Mouse (Mus musculus) heart, embryonic 11.5 days (tissue): ENCODE measurements around the gene Tube1. TPM values are rescaled to one million over a fixed set of nuclear protein-coding genes. Genes with fewer than 3 reads are reported as not detected.

Experiments used
- ATAC-seq: fragments of 200-750 bp; cut with Nextera tagmentation; replicated peaks from 2 replicates; pipeline ENCODE4 v1.8.0; 2017; ENCODE audit warnings: moderate library complexity; ENCODE audit not compliant: insufficient number of reproducible peaks, low FRiP score, low TSS enrichment
- H3K27ac ChIP-seq: fragments of 300-500 bp; sonication (generic); 2 replicates; pipeline ENCODE4 v1.5.1; 2014; ENCODE audit warnings: mild to moderate bottlenecking, low read depth, low read length
- H3K27me3 ChIP-seq: fragments of 300-500 bp; sonication (generic); 2 replicates; pipeline ENCODE4 v1.6.1; 2014; ENCODE audit warnings: mild to moderate bottlenecking, low read length, mixed read lengths; ENCODE audit not compliant: control insufficient read depth, insufficient read depth
- H3K36me3 ChIP-seq: fragments of 300-500 bp; sonication (generic); 2 replicates; pipeline ENCODE4 v1.6.1; 2014; ENCODE audit warnings: mild to moderate bottlenecking, low read length, moderate library complexity, mixed read lengths; ENCODE audit not compliant: control insufficient read depth, insufficient read depth
- H3K4me1 ChIP-seq: fragments of 300-500 bp; sonication (generic); 2 replicates; pipeline ENCODE4 v1.6.1; 2014; ENCODE audit warnings: low read length; ENCODE audit not compliant: control insufficient read depth, insufficient read depth
- H3K4me2 ChIP-seq: fragments of 300-500 bp; sonication (generic); 2 replicates; pipeline ENCODE4 v1.6.1; 2014; ENCODE audit warnings: mild to moderate bottlenecking, moderate library complexity
- H3K4me3 ChIP-seq: fragments of 300-500 bp; sonication (generic); 2 replicates; pipeline ENCODE4 v1.5.1; 2014; ENCODE audit warnings: low read depth, low read length
- H3K9ac ChIP-seq: fragments of 300-500 bp; sonication (generic); 2 replicates; pipeline ENCODE4 v1.6.1; 2014; ENCODE audit warnings: mild to moderate bottlenecking, low read depth, low read length, moderate library complexity
- H3K9me3 ChIP-seq: fragments of 300-500 bp; sonication (generic); replicated peaks from 2 replicates; pipeline ENCODE4 v1.6.1; 2016; ENCODE audit warnings: low read length; ENCODE audit not compliant: control insufficient read depth
- WGBS: fragments of 180-500 bp; shearing (Covaris S2); extraction: QIAGEN DNeasy Blood & Tissue Kit; methylation state at CpG from one replicate; pipeline ENCODE4 v1.1.7; 2014; ENCODE audit not compliant: insufficient replicate concordance; 5-methylcytosine and 5-hydroxymethylcytosine counted together
- polyA plus RNA-seq: library from polyadenylated mRNA; unstranded; fragments of >200 nt; fragmentation: Nextera tagmentation; extraction: Ambion mirVana; gene quantifications from 2 replicates; pipeline ENCODE4 v1.2.1, GENCODE M21; 2014

Gene Tube1
- polyA plus RNA-seq, 1 experiment from 2014 or later, result 14.5 TPM

- Histone ChIP-seq H3K4me3 (no peak overlapping the region), H3K27ac (no peak overlapping the region), H3K9me3 (no peaks in the 10 kb centered on the region), H3K27me3 (no peaks in the 10 kb centered on the region), H3K36me3 (no peaks in the 10 kb centered on the region), H3K4me1 (no peaks in the 10 kb centered on the region), H3K9ac (no peak overlapping the region), H3K4me2 (no peak overlapping the region)
- no peak for ATAC-seq
- 29% methylated on average over 4 of the region's 4 CpGs for WGBS
Measured at GRCm38 (mm10) chr10:39121412-39121811, 12.4 kb upstream of the Tube1 start.

- Histone ChIP-seq H3K4me3 (no peak overlapping the region), H3K4me2 (no peak overlapping the region), H3K9ac (no peak overlapping the region), H3K9me3 (no peaks in the 10 kb centered on the region), H3K36me3 (peaks cover 14% of the 10 kb centered on the region), H3K27me3 (no peaks in the 10 kb centered on the region), H3K4me1 (peaks cover 6% of the 10 kb centered on the region; the same call in 1 of the 2 replicates), H3K27ac (no peak overlapping the region)
- ATAC-seq, result no peak
- WGBS, result 73% methylated on average over 3 of the region's 3 CpGs
Measured at GRCm38 (mm10) chr10:39137766-39138165, 4.0 kb downstream of the Tube1 start.

- Histone ChIP-seq H3K27ac (no peak overlapping the region), H3K27me3 (no peaks in the 10 kb centered on the region), H3K9me3 (no peaks in the 10 kb centered on the region), H3K36me3 (peaks cover 16% of the 10 kb centered on the region), H3K4me3 (no peak overlapping the region), H3K4me1 (peaks cover 6% of the 10 kb centered on the region; the same call in 1 of the 2 replicates), H3K9ac (no peak overlapping the region), H3K4me2 (no peak overlapping the region)
- no peak for ATAC-seq
- WGBS, result 85% methylated on average over 6 of the region's 6 CpGs
Measured at GRCm38 (mm10) chr10:39138761-39139160, 5.0 kb downstream of the Tube1 start.

DNA sequence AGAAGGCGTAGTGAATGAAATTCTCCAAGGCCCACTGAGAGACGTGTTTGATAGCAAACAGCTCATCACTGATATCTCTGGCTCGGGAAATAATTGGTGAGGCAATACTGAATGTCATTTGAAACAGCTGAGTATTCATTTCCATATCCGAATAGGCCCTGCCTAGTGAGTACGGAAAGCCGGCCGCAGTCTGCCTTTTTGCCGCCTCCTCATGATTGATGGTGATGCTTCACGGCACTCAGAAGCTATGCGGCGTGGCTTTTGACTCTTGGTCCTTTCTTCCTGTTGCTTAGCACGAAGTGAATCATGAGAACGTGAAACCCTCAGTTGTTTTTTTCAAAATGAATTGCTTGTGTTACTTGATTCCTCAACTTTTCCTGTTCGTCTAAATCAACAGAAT is 7.1 kb downstream of the Tube1 start:
- Histone ChIP-seq H3K9me3 (no peaks in the 10 kb centered on the region), H3K4me1 (no peaks in the 10 kb centered on the region), H3K4me3 (no peak overlapping the region), H3K9ac (no peak overlapping the region), H3K4me2 (no peak overlapping the region), H3K27me3 (no peaks in the 10 kb centered on the region), H3K36me3 (peaks cover 19% of the 10 kb centered on the region), H3K27ac (no peak overlapping the region)
- 86% methylated on average over 14 of the region's 14 CpGs for WGBS
- ATAC-seq, result no peak

GRCm38 (mm10) chr10:39141401-39141800 is 7.6 kb downstream of the Tube1 start:
- Histone ChIP-seq H3K4me1 (no peaks in the 10 kb centered on the region), H3K4me3 (no peak overlapping the region), H3K27ac (no peak overlapping the region), H3K4me2 (no peak overlapping the region), H3K9me3 (no peaks in the 10 kb centered on the region), H3K9ac (no peak overlapping the region), H3K36me3 (peaks cover 19% of the 10 kb centered on the region), H3K27me3 (no peaks in the 10 kb centered on the region)
- 94% methylated on average over 2 of the region's 2 CpGs for WGBS
- ATAC-seq, result no peak

GRCm38 (mm10) chr10:39142216-39142615 is 8.4 kb downstream of the Tube1 start:
- no peak overlapping the region for H3K9ac ChIP-seq
- ATAC-seq, result no peak
- no peak overlapping the region for H3K4me3 ChIP-seq
- no peaks in the 10 kb centered on the region for H3K9me3 ChIP-seq
- WGBS, result 88% methylated on average over 12 of the region's 12 CpGs
- no peaks in the 10 kb centered on the region for H3K4me1 ChIP-seq
- H3K27ac ChIP-seq, result no peak overlapping the region
- peaks cover 21% of the 10 kb centered on the region for H3K36me3 ChIP-seq
- no peak overlapping the region for H3K4me2 ChIP-seq
- H3K27me3 ChIP-seq, result no peaks in the 10 kb centered on the region

DNA sequence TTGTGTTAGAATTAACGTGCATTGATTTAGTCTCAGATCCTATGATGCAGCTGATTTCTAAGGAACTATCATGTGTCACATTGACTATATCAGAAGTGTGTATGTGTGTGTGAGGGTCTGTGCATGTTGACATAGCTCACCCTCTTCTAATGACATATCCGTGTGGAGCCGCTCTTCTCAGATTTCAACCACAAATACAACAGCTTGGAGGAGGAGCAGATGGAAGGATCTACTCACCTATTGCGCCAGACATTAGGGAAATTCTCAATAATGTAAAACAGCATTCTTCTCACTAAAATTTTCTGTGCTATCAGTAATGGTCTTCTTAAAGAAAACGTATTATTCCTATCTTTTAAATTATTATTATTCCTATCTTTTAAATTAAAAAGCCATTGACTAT is 22.9 kb downstream of the Tube1 start:
- H3K9ac ChIP-seq, result no peak overlapping the region
- H3K36me3 ChIP-seq, result no peaks in the 10 kb centered on the region
- no peaks in the 10 kb centered on the region; the same call in 1 of the 2 replicates for H3K4me1 ChIP-seq
- H3K27me3 ChIP-seq, result no peaks in the 10 kb centered on the region
- H3K4me2 ChIP-seq, result no peak overlapping the region
- no peak for ATAC-seq
- no peak overlapping the region for H3K4me3 ChIP-seq
- H3K9me3 ChIP-seq, result no peaks in the 10 kb centered on the region
- H3K27ac ChIP-seq, result no peak overlapping the region
- WGBS, result 79% methylated on average over 5 of the region's 5 CpGs

- Histone ChIP-seq H3K4me1 (no peaks in the 10 kb centered on the region; the same call in 1 of the 2 replicates), H3K27ac (no peak overlapping the region), H3K9me3 (no peaks in the 10 kb centered on the region), H3K4me3 (no peak overlapping the region), H3K4me2 (no peak overlapping the region), H3K36me3 (no peaks in the 10 kb centered on the region), H3K9ac (no peak overlapping the region), H3K27me3 (no peaks in the 10 kb centered on the region)
- 96% methylated on average over 1 of the region's 1 CpGs for WGBS
- ATAC-seq, result no peak
Measured at GRCm38 (mm10) chr10:39157321-39157720, 23.5 kb downstream of the Tube1 start.

DNA sequence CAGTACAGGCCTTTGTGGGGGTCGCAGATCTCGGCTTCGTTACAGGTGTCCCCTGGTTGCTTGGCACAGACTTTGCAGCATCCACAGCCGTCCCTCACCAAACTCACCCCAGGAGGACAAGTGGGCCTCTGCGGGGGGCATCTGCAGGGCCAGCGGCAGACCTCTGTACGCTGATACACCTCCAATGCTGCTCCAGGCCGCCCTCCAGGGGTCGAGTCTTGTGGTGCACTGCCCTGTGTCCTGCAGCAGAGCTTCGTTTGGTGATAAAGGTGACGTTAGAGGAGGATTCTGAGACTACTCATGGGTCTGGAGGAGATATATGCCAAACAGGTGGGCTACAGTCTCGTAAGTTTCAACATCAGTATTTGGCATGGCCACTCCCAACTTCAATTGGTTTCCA is 24.5 kb downstream of the Tube1 start:
- H3K27me3 ChIP-seq, result no peaks in the 10 kb centered on the region
- H3K4me2 ChIP-seq, result no peak overlapping the region
- no peak overlapping the region for H3K9ac ChIP-seq
- H3K27ac ChIP-seq, result no peak overlapping the region
- 48% methylated on average over 12 of the region's 12 CpGs for WGBS
- peaks cover 3% of the 10 kb centered on the region; the same call in 1 of the 2 replicates for H3K4me1 ChIP-seq
- H3K36me3 ChIP-seq, result no peaks in the 10 kb centered on the region
- H3K4me3 ChIP-seq, result no peak overlapping the region
- no peak for ATAC-seq
- no peaks in the 10 kb centered on the region for H3K9me3 ChIP-seq
